Mouse (Mus musculus) hindbrain, embryonic 14.5 days (tissue): ENCODE results near the gene Birc3. TPM values are rescaled to one million over a fixed set of nuclear protein-coding genes. Genes with fewer than 3 reads are reported as not detected.

Experiments
- ATAC-seq: fragments of 200-750 bp; cut with Nextera tagmentation; 2 replicates; pipeline ENCODE4 v1.8.0; 2017; ENCODE audit warnings: moderate number of reproducible peaks, mild to moderate bottlenecking, moderate TSS enrichment, moderate library complexity; ENCODE audit not compliant: low FRiP score
- DNase-seq: peaks from one replicate; pipeline ENCODE4 v3.0.0-alpha.2; 2015; ENCODE audit warnings: low spot score
- H3K27ac ChIP-seq: fragments of 300-500 bp; sonication (generic); 2 replicates; pipeline ENCODE4 v1.5.1; 2014; ENCODE audit warnings: mild to moderate bottlenecking, moderate library complexity
- H3K27me3 ChIP-seq: fragments of 300-500 bp; sonication (generic); 2 replicates; pipeline ENCODE4 v1.6.1; 2014; ENCODE audit warnings: mild to moderate bottlenecking, low read length, mixed read lengths; ENCODE audit not compliant: control insufficient read depth, insufficient read depth
- H3K36me3 ChIP-seq: fragments of 300-500 bp; sonication (generic); replicated peaks from 2 replicates; pipeline ENCODE4 v1.6.1; 2014; ENCODE audit not compliant: control insufficient read depth, insufficient read depth
- H3K4me1 ChIP-seq: fragments of 300-500 bp; sonication (generic); replicated peaks from 2 replicates; pipeline ENCODE4 v1.6.1; 2014; ENCODE audit warnings: antibody characterized with exemption, low read length, mixed read lengths; ENCODE audit not compliant: control insufficient read depth, insufficient read depth
- H3K4me2 ChIP-seq: fragments of 300-500 bp; sonication (generic); replicated peaks from 2 replicates; pipeline ENCODE4 v1.6.1; 2014; ENCODE audit warnings: mild to moderate bottlenecking, moderate library complexity
- H3K4me3 ChIP-seq: fragments of 300-500 bp; sonication (generic); replicated peaks from 2 replicates; pipeline ENCODE4 v1.5.1; 2014; ENCODE audit warnings: mild to moderate bottlenecking, low read length
- H3K9ac ChIP-seq: fragments of 300-500 bp; sonication (generic); 2 replicates; pipeline ENCODE4 v1.6.1; 2014
- H3K9me3 ChIP-seq: fragments of 300-500 bp; sonication (generic); 2 replicates; pipeline ENCODE4 v1.6.1; 2016; ENCODE audit warnings: low read length; ENCODE audit not compliant: control insufficient read depth
- WGBS: fragments of 180-500 bp; shearing (Covaris S2); extraction: QIAGEN DNeasy Blood & Tissue Kit; methylation state at CpG from one replicate; pipeline ENCODE4 v1.1.7; 2014; 5-methylcytosine and 5-hydroxymethylcytosine counted together
- polyA plus RNA-seq: library from polyadenylated mRNA; unstranded; fragments of >200 nt; fragmentation: Nextera tagmentation; extraction: Ambion mirVana; gene quantifications from 2 replicates; pipeline ENCODE4 v1.2.1, GENCODE M21; 2014

Birc3 gene
- polyA plus RNA-seq, 1 experiment from 2014 or later = 1.7 TPM

GRCm38 (mm10) chr9:7833421-7833820 lies 39.6 kb downstream of the Birc3 start:
- 88% methylated on average over 6 of the region's 6 CpGs for WGBS
- Histone ChIP-seq H3K9me3 (no peaks in the 10 kb centered on the region), H3K4me3 (no peak overlapping the region), H3K27me3 (no peaks in the 10 kb centered on the region), H3K9ac (no peak overlapping the region), H3K36me3 (peaks cover 18% of the 10 kb centered on the region), H3K4me2 (peak overlapping the region; percentile 25), H3K4me1 (peaks cover 55% of the 10 kb centered on the region), H3K27ac (no peak overlapping the region)
- DNase-seq (no peak), ATAC-seq (no peak)

- H3K9me3 ChIP-seq = no peaks in the 10 kb centered on the region
- H3K27ac ChIP-seq = no peak overlapping the region
- peak overlapping the region; percentile 41 for H3K4me2 ChIP-seq
- H3K36me3 ChIP-seq = peaks cover 21% of the 10 kb centered on the region
- ATAC-seq = no peak
- H3K9ac ChIP-seq = no peak overlapping the region
- peaks cover 43% of the 10 kb centered on the region for H3K4me1 ChIP-seq
- 86% methylated on average over 9 of the region's 9 CpGs for WGBS
- H3K27me3 ChIP-seq = no peaks in the 10 kb centered on the region
- DNase-seq = no peak
- H3K4me3 ChIP-seq = no peak overlapping the region
These were observed 43.2 kb downstream of the Birc3 start for GRCm38 (mm10) chr9:7829531-7830528.

GRCm38 (mm10) chr9:7828706-7829105 lies 44.3 kb downstream of the Birc3 start:
- Histone ChIP-seq H3K9ac (no peak overlapping the region), H3K27ac (no peak overlapping the region), H3K4me3 (no peak overlapping the region), H3K27me3 (no peaks in the 10 kb centered on the region), H3K4me2 (no peak overlapping the region), H3K36me3 (peaks cover 19% of the 10 kb centered on the region), H3K9me3 (no peaks in the 10 kb centered on the region), H3K4me1 (peaks cover 38% of the 10 kb centered on the region)
- no peak for DNase-seq
- no peak for ATAC-seq
- WGBS = 97% methylated on average over 4 of the region's 4 CpGs

- peaks cover 25% of the 10 kb centered on the region for H3K36me3 ChIP-seq
- no peak overlapping the region for H3K4me3 ChIP-seq
- no peaks in the 10 kb centered on the region for H3K9me3 ChIP-seq
- H3K27ac ChIP-seq = no peak overlapping the region
- no peak for ATAC-seq
- WGBS = 94% methylated on average over 5 of the region's 5 CpGs
- no peak overlapping the region for H3K9ac ChIP-seq
- no peaks in the 10 kb centered on the region for H3K27me3 ChIP-seq
- DNase-seq = no peak
- no peak overlapping the region for H3K4me2 ChIP-seq
- peaks cover 6% of the 10 kb centered on the region; the same call in 1 of the 2 replicates for H3K4me1 ChIP-seq
These were observed 48.1 kb downstream of the Birc3 start for GRCm38 (mm10) chr9:7824916-7825315.

GRCm38 (mm10) chr9:7822758-7823157 lies 50.2 kb downstream of the Birc3 start:
- DNase-seq (no peak), ATAC-seq (no peak)
- Histone ChIP-seq H3K4me2 (no peak overlapping the region), H3K4me1 (no peaks in the 10 kb centered on the region), H3K9me3 (no peaks in the 10 kb centered on the region), H3K27me3 (no peaks in the 10 kb centered on the region), H3K9ac (no peak overlapping the region), H3K4me3 (no peak overlapping the region), H3K36me3 (peaks cover 45% of the 10 kb centered on the region), H3K27ac (no peak overlapping the region)
- WGBS = 89% methylated on average over 3 of the region's 3 CpGs

- Histone ChIP-seq H3K9ac (no peak overlapping the region), H3K4me1 (no peaks in the 10 kb centered on the region), H3K27me3 (no peaks in the 10 kb centered on the region), H3K4me3 (no peak overlapping the region), H3K27ac (no peak overlapping the region), H3K4me2 (no peak overlapping the region), H3K9me3 (no peaks in the 10 kb centered on the region), H3K36me3 (no peaks in the 10 kb centered on the region)
- ATAC-seq = 0 out of 2 replicates have a peak, but pooled peaks have one; percentile 14
- 85% methylated on average over 3 of the region's 5 CpGs for WGBS
- no peak for DNase-seq
These were observed 67.9 kb downstream of the Birc3 start for GRCm38 (mm10) chr9:7805101-7805506.

Other genes starting within 250 kb of the Birc3 start
- not detected in 2 replicates for gene Mmp20, start 245.0 kb downstream of the Birc3 start, polyA plus RNA-seq
- not detected in 2 replicates for gene Mmp7, start 181.1 kb downstream of the Birc3 start, polyA plus RNA-seq
- 25.6 and 28.3 TPM in 2 replicates for gene Tmem123, start 109.1 kb downstream of the Birc3 start, polyA plus RNA-seq
- gene Birc2, start 36.1 kb downstream of the Birc3 start, polyA plus RNA-seq = 47.7 and 48.9 TPM in 2 replicates
- gene Yap1, start 131.4 kb upstream of the Birc3 start, polyA plus RNA-seq = 9.5 and 10.1 TPM in 2 replicates
- gene Cfap300, start 169.6 kb upstream of the Birc3 start, polyA plus RNA-seq = 18.3 and 19.5 TPM in 2 replicates